Mouse (Mus musculus): Measurements from ENCODE around the gene Tmem129.

GRCm38 (mm10) chr5:33697534-33697933, 39.3 kb upstream of the Tmem129 start:
- TF ChIP-seq CTCF (IDR thresholded peaks at IDR 0.05; ENCODE audit: borderline replicate concordance, extremely low read depth, insufficient read depth, insufficient read length): no peak
- no peak for TF ChIP-seq POLR2A (IDR thresholded peaks at IDR 0.05; ENCODE audit: borderline replicate concordance, extremely low read depth, insufficient read depth, insufficient read length, poor library complexity, severe bottlenecking)
